Mouse (Mus musculus): Measurements from ENCODE around the gene Srpk2.
"Not testable (repeated sequence)": the region's sequence is repeated elsewhere in the genome, so short reads cannot be mapped to it uniquely, and the experiment has no call there.

The Srpk2 gene

DNA sequence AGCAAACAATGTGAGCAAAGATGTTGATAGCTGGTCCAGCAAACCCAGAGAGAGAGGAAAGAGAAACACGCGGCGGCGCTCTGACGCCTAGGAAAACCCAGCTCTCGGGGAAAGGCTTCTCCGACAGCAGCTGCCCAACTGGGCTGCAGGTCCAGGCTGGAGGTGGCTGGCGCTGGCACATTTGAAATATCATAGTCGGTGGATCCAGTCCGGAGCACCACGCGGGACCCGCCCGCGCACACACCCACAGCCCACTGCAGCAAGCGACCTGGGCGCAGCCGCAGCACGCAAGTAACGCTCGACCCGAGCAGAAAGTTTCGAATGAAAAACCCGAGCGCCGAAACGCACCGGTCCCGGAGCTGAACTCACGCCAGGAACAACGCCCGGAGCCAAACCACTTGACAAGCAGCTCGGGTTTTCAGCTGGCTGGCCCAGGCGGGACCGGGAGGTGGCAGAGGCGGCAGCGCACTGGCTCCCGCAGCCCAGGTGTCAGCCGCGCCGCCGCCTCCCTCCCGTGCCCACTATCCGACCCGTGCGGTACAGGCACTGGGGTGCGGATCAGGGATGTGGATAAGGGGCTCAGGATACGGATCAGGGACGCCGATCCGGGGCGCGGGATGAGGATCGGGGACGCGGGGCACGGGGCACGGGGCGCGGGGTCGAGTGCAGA, 9.5 kb downstream of the Srpk2 start:
- peak; percentile 14 for DNase-seq (ENCODE audit: extremely low read depth, low read depth, low spot score)

DNA sequence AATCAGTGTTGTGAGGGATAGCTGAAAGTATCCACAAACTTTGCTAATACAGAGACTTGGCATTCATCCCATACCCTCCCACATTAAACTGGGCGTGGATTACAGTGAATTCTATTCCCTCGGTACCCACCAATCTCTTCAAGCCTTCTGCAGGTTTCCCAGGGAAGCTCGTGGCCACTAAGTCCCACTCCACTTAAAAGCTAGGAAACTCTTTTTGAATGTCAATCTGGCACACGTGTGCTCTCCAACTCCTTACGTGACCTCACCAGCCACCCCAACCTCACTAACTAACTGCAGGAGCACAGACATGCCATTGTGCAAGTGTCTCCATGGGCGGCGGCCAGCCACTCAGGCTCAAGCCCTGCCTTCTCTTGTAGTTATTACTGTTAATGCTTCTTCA, 12.3 kb downstream of the Srpk2 start:
- peak; percentile 37 for DNase-seq (ENCODE audit: extremely low read depth, low read depth, low spot score)

DNA sequence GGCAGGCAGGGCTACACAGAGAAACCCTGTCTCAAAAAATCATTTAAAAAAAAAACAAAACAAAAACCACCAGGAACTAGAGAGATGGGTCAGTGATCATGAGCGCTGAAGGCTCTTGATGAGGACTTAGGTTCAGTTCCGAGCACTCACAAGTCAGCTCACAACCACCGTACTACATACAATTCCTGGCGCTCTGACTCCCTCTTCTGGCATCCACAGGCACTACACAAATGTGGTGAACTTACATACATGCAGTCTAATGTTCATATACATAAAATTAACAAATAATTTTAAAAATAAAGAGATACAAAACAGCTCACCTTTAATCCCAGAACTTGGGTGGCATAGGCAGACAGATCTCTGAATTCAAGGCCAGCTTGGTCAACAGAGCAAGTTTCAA, 13.5 kb downstream of the Srpk2 start:
- DNase-seq (ENCODE audit: extremely low read depth, low read depth, low spot score) = no peak

DNA sequence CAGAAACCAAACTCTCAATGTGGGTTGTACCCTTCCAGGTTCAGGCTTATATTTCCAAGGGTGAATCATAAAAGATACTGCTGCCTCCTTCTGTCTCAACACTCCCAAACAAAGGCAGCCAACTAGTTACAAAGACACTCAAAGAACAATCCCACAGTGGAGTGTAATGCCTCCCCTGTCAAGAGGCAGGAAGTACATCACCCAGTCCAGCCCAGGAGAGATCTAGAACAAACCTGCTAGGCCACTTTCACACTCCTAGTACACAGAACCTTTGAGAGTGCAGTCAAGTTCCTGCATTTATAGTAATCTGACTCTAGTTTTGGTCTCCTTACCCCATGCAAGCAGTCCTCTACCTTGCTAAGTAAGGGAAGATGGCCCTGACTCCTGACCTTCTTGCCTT, 18.5 kb downstream of the Srpk2 start:
- peak; percentile 14 for DNase-seq (ENCODE audit: extremely low read depth, low read depth, low spot score)

DNA sequence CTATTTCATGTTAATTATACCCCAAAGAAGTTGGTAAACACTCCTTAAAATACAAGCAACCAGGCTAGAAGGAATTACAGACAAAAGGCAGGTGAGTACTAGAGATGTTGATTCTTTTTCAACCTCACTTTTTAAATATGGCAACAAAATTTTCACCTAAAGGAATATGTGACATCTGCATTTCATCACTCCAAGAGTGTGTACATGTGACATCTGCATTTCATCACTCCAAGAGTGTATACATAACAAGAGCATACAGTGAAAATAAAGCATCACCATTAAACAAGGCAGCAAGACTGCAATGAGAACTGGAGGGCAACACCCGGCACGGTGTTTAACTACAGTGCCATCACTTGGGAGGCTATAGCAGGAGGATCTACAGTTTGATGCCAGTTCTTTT, 23.2 kb downstream of the Srpk2 start:
- no peak for DNase-seq (ENCODE audit: extremely low read depth, low read depth, low spot score)

DNA sequence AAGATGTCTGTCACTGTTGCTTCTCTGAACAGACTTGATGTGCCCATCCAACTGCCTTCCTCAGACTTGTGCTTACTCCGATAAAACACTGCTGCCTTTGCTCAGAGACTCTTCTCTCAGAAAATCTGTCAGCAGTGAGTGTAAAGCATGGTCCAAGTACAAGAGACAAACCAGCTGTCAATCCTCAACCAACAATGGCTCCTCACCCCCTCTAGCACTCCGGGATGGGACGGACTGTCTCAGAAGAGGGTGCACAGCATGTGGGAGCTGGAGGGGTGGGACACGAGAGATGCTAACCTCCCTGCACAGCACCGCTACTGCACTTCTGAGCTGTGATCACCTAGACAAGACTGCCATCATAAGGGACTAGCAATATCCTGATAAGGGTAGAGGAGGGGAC, 26.4 kb downstream of the Srpk2 start:
- no peak for DNase-seq (ENCODE audit: extremely low read depth, low read depth, low spot score)

DNA sequence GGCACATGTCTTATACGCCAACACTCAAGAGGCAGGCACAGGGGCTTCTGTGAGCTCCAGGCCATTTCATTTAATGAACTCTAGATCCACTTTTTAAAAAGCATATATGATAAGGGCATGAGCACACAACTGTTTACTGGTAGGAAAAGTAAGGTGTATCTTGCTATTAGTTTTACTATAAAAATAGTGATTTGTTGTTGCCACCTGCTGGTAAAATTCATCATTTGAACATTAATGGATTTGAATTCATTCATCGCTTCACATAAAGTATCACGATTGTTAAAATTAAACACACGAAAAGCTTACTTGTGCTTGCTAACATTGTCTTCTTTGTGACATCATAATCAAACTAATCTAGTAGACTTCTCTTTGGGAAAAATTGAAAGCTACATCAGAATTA, 27.8 kb downstream of the Srpk2 start:
- no peak for DNase-seq (ENCODE audit: extremely low read depth, low read depth, low spot score)

DNA sequence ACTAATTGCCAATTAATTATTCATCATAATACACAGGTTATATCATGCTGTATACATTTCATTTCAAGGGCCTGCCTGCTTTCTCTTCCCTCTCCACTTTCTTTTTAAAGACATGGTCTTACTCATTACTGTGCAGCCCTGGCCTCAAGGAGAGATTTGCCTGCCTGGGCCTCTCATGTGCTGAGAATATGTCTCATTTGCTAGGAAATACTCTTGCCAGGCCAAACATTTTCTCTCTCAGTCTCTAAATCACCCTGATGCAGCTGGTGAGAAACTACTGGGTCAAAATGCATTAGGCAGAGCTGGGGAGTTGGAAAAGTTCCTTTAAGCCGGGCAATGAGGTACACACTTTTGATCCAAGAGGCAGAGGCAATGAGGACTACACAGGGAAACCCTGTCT, 29.4 kb downstream of the Srpk2 start:
- no peak for DNase-seq (ENCODE audit: extremely low read depth, low read depth, low spot score)

DNA sequence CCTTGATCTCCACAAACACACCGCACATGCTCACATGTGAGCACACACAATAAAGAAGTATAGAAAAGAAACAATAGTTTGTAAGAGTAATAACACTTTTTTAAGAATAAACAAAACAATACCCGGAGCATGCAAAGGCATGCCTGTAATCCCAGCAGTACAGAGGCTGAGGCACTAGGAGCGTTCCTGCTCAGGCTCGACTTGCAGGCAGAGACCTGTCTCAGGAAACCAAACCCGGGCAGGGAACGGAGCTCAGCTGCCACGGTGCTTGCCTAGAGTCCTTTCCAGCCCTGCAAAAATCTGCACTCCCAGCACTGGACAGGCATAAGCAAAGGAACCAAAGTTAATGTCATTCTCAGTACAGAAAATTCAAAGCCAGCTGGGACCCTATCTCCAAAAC, 32.1 kb downstream of the Srpk2 start:
- DNase-seq (ENCODE audit: extremely low read depth, low read depth, low spot score) = peak; percentile 46

DNA sequence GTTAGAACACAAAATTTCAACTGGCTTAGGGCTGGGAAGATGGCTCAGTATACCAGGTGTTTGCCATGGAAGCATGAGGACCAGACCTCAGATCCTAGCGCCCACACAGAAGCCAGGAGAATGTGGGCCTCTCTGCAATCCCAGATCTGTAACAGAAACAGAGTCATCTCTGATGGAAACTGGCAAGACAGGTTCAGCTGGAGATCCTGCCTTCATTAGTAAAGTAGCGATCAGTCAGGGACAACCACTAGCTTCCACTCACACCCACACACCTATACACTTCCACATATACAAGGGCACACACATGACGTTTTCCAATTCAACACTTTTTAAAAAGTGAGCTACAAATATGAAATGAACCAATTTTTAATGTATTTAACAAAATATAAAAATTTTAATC, 32.6 kb downstream of the Srpk2 start:
- DNase-seq (ENCODE audit: extremely low read depth, low read depth, low spot score) = peak; percentile 87

DNA sequence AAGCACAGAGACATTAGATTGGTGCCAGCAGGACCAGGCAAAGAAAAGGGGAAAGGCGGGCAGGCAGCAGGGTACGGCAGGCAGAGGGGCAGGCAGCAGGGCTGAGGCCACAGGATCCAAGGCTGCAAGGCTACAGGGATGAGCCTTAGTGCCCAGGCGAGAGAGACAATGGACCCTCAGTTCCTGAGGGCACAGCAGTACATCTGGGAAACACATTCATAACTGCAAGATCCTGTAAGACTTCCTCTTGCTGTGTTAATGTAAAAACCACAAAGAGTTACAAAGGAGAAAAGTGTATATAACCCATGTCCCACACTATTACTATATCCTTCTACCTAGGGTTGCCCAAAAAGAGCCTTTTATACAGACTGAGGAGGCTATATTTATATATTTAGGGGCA, 33.9 kb downstream of the Srpk2 start:
- no peak for DNase-seq (ENCODE audit: extremely low read depth, low read depth, low spot score)

DNA sequence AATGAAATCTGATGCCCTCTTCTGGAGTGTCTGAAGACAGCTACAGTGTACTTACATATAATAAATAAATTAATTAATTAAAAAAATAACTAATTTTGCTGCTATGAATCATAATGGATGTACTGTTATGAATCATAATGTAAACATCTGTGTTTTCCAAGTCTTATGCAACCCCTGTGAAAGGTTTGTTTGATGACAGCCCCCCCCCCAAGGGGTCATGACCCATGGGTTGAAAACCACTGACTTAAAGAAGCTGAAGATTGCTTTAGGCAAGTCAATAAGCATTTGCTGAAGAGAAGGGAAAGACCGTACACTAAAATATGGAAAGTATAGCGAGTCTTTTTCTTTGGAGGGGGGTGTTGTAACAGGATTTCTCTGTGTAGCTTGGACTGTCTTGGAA, 35.2 kb downstream of the Srpk2 start:
- no peak for DNase-seq (ENCODE audit: extremely low read depth, low read depth, low spot score)

DNA sequence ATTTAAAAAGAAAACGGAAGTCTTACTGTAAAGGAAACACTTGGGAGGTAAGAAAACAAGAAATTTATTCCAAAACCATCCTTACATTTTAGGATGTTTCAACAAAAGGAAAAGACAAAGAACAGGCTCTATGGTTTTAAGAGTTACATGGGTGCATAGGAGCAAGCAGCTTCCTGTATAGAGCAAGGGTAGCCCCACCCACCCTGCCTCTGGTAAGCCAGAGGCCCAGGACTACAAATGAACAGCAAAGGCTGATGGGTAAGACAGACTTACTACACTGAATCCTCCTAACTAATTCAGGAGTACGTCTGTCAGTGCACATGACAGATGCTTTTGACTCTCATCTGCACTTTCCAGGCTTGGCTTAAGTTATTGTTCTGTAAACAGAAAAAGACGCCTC, 38.7 kb downstream of the Srpk2 start:
- no peak for DNase-seq (ENCODE audit: extremely low read depth, low read depth, low spot score)

DNA sequence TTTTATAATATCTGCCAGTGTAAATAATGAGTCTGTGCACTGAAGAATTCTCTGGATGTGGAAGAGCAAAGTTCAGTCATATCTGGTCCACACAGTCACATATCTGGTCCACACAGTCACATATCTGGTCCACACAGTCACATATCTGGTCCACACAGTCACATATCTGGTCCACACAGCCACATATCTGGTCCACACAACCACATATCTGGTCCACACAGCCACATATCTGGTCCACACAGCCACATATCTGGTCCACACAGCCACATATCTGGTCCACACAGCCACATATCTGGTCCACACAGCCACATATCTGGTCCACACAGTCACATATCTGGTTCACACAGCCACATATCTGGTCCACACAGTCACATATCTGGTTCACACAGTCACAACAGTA, 45.2 kb downstream of the Srpk2 start:
- DNase-seq (ENCODE audit: extremely low read depth, low read depth, low spot score) = not testable (repeated sequence)

DNA sequence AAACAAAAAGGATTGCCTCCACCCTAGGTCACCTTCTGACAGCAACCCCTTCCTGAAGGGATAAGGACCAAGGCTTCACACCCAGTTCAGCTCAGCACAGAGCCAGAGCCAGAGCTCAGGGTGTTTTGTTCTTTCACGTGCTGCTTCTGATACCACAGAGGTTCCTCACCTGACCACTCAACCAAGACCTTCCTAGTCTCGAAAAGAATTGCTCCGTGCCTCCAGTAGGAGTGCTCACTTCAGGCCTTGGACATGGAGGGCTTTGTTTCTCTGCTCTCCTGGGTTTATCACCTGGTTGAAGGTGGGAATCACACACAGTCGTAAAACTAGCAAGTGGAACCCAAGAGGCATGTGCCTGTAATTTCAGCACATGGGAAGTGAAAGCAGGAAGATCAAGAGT, 46.4 kb downstream of the Srpk2 start:
- DNase-seq (ENCODE audit: extremely low read depth, low read depth, low spot score) = no peak

DNA sequence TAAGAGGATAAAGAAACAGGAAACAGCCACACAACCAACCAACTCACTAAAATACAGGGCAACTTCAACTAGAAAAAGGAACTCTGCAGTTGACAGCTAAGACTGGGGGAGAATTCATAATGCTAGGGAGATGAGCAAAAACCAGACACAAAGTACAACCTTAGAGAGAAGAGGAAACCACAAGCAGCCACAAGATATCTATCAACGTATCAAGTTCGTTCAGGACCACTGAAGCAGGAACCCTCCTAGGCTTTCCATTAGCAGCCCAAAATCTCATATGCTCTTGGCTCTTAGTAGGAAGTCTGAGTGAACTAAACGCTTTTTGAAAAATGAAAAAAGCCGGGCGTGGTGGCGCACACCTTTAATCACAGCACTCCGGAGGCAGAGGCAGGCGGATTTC, 47.1 kb downstream of the Srpk2 start:
- no peak for DNase-seq (ENCODE audit: extremely low read depth, low read depth, low spot score)

DNA sequence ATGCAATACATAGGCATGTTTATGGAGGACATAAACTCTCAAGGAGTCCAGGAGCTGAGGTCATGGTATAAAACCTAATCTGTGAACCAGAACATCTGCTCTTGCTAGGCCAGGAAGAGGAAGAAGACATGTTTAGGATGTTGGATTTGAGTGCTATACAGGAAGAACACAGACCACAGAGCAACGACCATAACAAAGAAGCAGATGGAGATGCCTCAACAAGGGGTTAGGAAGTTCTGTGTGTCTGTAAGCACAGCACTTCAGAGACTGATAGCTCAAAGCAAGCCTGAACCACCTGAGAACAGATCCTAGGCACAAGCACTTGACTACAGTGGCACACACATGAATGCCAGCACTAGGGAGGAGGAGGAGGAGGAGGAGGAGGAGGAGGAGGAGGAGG, 52.9 kb downstream of the Srpk2 start:
- DNase-seq (ENCODE audit: extremely low read depth, low read depth, low spot score) = no peak

DNA sequence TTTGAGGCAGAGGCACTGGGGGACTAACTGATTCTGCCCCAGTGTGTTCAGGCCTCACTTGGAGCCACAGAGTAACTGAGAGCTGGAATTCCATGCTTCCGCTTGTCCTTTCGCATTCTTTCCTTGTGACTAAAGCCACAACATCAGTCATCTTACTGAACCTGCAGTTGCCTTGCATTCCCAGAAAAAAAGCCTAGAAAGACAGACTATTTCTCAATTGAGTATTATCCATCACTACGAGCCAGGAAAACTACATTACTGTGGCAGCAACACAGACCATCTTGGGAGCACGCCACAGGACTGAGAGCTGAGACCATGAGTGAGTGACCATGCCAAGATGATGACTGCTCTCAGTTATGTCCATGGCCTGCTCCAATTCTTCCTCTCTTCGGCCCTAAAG, 57.2 kb downstream of the Srpk2 start:
- DNase-seq (ENCODE audit: extremely low read depth, low read depth, low spot score) = no peak

DNA sequence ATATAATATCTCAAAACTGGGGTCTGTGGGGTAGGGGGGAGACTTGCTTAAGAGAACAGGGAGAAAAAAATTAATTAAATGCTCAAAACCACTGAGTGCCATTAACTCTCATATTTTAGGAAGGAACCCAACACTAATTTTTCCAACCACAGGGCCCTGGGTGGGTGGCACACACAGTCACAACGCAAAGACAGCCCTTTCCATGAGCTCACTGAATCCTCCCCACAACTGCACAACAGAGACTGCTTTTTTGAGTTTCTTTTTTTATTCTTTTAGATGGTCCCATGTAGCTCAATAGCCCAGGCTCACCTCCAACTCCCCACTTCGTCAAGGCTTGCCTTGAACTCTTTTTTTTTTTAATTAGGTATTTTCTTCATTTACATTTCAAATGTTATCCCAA, 58.2 kb downstream of the Srpk2 start:
- DNase-seq (ENCODE audit: extremely low read depth, low read depth, low spot score) = no peak

DNA sequence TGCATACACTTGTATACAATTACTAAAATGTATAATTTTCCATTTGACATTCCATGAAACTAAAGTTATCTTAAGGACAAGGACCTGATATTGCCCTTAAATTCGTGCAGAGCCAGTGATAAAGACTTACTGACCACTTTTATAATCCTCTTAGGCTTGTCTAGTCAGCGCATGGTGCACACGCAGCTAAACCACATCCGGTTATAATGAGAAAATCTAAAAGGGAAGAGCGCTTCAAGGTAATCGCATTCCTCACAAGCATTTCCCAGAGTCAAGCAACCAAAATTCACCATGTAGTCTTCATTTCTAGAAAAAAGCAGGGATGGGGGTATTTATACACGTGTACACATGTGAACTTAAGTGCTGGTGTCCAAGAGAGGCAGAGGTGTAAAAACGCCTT, 63.8 kb downstream of the Srpk2 start:
- no peak for DNase-seq (ENCODE audit: extremely low read depth, low read depth, low spot score)

DNA sequence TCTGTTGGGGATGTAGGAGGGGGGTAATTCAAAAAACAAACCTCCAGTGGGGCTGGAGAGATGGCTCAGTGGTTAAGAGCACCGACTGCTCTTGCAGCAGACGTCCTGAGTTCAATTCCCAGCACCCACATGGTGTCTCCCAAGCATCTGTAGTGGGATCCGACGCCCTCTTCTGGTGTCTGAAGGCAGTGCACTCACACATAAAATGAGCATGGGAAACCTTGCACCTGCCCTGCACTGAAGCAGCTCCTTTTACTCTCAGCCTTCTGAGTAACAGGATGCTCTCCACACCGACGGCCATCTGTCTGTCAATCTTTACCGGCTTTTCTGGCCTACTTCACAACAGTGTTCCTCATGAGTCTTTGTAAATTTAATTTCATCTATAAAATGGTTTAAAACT, 65.8 kb downstream of the Srpk2 start:
- DNase-seq (ENCODE audit: extremely low read depth, low read depth, low spot score) = no peak

DNA sequence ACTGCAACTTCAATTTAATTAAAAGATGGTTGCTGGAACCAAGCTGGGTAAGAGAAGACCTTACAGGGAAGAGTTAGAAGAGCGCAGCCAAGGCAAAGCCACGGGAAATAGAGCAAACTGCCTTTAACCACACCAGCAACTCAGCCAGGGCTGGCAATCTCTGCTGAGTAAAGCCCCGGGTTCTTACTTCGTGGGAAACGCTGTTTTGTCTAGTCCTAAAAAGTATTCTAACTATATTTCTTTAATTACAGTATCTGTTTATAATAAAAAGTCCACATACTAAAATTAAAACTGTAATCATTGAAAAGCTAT, 67.4 kb downstream of the Srpk2 start:
- no peak for DNase-seq (ENCODE audit: extremely low read depth, low read depth, low spot score)

DNA sequence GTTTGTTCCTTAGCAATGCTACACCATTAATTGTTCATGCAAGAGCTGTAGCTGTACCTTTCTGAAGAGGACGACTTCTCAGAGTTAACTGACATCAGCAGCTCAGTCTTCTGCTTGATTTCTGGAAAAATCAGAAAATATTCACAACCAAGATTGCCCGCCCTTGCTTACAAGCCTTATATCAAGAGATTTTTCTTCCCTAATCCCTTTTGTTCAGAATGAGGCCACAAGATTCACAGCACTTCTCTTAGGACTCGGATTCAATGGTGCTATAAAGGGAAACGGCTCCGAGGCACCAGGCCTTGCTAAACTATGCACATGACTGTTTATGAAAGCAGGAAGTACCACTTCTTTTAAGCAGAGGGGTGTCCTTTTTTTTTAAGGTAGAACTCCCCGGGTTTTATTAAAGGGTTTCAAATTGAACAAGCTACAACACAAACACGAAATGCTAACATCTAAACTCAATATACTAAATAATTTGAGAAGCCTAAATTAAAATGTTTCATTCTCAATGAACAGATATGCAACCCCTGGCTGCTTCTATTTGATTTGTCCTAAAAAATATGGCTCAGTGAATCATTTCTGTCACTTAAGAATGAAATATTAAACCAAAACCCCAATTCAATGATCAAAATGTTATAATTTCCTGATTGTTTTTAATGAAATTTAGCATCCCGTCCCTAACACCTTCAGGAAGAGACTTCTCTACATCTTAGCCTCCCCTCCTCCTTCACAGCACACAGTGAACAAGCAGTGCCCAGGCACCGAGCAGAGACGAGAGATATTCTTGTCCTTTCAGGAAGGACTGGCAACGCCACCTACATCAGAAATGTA, 67.9 kb downstream of the Srpk2 start:
- peak; percentile 54 for DNase-seq (ENCODE audit: extremely low read depth, low read depth, low spot score)

Data from fat pad, adult 2 months (tissue).